Mouse (Mus musculus) right cerebral cortex, adult 2 months (tissue): ENCODE data around the gene Pam16.
"Not testable (repeated sequence)": the region's sequence is repeated elsewhere in the genome, so short reads cannot be mapped to it uniquely, and the experiment has no call there.

ENCODE experiments used
- DNase-seq, 2 experiments: peaks; one replicate each; pipeline ENCODE4 v3.0.0; 2021 to 2022; ENCODE audit warnings: low spot score in 2 of 2

The Pam16 gene

DNA sequence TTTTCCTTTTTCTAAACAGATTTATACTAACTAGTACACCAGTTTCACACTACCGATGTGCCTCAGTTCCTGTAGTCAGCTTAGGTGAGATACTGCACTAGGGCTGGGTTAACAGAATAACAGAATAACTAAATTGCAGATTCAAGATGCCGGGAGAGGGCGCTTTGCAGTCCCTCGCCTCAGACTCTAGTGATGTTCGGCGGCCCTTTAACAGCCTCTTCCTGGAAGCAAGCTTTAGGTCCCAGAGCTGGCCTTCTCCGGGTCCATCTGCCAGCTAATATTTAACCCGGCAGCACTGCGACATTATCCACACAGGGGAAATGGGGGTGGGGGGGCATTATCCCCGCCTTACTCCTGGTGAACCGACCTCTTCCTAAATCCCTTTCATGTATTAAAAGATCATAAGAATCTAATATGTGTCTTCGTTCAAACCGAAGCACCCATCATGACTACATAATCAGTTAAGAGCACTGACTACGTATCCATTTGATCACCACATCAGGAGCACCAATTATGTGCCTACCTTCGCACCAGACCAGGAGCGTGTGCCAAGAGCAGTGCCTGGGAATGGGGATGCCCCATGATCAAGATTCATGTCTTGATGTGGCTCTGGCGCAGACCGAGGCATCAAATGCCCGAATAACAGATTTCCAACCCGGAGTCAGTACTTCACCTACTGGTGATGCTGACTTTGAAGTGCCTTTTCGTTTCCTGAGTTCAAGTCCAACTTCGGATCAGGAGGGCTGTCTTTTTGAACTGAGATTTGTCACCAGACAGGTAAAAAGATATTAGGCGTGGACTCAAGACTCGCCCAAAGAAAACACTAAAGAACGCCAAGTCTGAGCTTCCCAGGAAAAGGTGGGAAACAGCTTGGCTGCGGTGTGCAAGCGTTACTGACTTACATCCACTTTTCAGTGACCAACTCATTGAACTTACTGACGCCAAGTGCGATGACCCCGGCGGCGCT, 31.6 kb downstream of the Pam16 start:
- peak; percentile 57 to 70 for DNase-seq

DNA sequence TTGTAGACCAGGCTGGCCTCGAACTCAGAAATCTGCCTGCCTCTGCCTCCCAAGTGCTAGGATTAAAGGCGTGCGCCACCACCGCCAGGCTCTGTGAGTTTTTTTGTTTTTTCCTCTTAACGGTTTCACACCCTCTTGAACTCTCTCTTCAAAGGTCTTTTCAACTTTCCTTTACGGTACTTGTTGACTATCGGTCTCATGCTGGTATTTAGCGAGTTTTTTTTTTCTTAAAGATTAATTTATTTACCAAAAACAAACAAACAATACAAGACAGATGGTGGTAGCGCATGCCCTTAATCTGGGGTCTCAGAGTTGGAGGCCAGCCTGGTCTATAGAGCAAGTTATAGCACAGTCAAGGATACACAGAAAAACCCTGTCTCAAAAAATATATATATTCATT, 34.6 kb downstream of the Pam16 start:
- DNase-seq, result no peak

DNA sequence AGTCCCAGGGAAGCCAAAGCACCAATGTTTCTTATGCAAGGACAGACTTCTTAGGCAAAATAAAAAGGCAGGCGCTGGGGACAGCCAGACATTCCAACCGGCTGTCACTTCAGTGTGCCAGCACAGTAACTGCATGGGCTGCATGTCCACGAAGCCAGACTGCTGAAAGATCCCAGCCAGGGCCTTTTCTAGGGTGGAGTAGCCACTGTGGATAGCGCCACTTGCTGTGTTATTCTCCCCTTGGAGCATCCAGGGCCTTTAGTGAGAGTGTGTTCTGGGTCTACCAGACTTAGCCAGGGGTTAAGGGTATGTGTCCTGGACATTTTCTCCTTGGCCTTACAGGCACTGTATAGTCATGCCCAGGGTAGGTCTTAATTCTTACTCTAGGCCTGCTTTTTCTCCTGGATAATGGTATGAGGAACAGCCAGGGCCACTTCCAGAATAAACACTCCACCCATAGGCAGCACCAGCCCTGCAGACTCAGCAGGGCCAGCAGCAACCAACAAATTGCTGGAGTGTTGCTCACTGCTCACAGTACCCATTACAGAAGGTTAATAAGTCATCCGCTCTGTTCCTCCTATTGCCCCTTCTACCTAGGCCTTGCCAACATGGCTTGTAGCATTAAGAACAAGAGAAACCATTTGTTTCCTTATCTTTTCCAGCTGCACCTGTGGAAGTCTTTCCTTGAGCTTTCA, 37.1 kb downstream of the Pam16 start:
- DNase-seq, result no peak

- peak; percentile 74 to 86 for DNase-seq
Measured at GRCm38 (mm10) chr16:4586531-4587123, 38.2 kb downstream of the Pam16 start.

DNA sequence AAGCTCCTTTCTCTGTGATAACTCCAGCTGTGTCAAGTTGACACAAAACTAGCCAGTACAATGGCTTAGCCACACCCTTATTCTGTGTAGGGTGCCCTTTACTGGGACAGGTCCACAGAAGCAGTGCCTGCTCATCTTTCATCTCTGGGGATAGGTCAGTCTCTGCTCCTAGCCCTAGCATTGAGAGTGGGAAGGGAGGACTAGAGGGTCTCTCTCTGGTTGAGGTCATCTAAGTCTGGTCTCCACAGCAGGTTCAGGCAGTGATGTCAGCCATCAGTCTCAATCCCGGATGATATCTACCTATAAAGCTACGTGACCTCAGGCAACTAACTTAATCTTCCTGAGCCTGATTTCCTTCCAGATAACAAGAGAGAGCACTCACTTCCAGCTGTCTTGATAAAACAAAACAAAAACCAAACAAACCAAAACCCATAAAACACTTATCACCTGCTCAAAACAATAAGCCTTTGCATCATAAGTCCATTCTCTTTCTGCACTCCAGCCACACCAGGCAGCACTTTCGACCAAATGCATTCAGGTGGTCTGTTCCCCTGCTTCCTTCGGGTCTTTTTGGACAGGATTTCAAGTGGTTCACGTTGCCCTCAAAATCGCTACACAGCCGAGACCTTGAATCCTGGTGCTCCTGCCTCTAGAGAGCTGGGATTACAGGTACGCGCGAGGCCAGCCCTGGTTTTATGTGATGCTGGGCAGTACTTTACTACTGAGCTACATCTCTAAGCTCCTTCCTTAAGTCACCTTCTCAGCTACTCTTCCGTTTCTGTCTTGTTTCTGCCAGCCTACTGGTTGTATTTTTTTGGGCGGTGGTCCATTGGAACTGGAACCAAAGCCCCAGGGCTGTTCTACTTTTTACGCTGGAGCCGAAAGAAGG, 38.9 kb downstream of the Pam16 start:
- no peak for DNase-seq

DNA sequence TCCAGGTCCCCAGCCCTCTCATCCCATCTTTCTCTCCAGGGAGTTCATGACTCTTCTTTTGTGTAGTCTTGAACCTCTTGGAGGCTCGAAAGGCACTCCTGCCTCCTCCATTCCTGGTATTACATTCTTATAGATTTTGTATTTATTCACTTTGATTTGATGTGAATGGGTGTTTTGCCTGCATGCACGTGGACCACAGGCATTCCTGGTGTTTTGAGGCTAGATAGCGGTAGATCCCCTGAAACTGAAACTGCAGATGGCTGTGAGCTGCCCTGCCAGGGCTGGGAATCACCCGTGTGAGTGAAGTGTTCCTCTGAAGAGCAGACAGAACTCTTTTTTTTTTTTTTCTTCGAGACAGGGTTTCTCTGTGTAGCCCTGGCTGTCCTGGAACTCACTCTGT, 40.4 kb downstream of the Pam16 start:
- DNase-seq, result no peak

DNA sequence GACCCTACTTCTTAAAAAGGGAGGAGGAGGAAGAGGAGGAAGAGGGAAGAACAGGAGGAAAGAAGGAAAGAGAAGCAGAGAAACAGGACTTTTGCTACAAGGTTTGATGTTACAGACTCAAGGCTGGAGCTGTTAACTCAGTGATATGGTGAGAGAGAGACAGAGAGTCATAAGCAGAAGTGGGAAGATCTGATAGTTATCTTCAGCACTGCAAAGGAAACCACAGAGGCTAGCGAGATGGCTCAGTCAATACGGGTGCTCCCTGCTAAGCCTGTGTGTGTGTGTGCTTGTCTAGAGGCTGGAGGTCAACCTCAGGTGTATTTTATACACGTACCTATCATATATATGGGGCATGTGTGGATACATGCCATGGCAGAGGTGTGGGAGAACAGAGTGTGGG, 41.0 kb downstream of the Pam16 start:
- no peak for DNase-seq

- DNase-seq, result not testable (repeated sequence)
Measured at GRCm38 (mm10) chr16:4581179-4581578, 43.6 kb downstream of the Pam16 start.

GRCm38 (mm10) chr16:4578630-4579029, 46.2 kb downstream of the Pam16 start:
- DNase-seq, result no peak

DNA sequence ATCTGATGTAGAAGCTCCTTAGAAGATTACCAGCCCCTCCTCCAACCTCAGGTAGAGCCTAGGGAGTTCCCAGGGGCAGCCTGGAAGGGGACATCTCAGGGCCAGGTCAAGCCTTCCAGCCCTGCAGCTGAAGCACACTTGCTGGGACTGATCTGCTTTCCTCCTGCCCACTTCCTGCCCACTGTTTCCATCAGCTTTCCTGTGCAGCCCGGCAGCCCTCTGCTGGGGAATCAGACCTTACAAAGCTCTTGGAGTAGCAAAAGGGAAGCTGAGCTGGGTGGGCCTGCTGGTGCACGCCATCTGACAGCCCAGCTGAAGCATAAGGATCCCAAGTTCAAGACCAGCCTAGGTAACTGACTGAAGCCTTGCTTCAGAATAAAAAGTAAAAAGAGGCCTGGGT, 47.9 kb downstream of the Pam16 start:
- DNase-seq, result no peak

GRCm38 (mm10) chr16:4576038-4576437, 48.8 kb downstream of the Pam16 start:
- DNase-seq, result no peak

GRCm38 (mm10) chr16:4570737-4571136, 54.1 kb downstream of the Pam16 start:
- DNase-seq, result no peak

DNA sequence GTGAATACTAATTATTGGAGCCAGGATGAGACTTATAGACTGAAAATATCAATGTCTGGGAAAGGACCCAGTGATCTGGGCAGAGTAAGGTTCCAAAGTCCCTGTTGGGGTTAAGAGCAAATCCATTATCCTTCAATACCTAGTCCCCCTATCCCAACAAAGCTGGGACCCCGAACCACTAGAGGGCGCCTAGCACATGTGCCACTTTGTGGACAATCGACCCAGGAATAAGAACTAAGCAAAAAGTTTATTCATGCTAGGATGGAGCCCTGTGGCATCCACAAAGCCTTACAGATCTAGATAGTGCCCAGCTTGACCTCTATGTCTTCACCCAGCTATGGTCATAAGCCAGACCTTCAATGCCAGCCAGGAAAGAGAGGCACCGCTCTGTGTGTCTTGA, 56.9 kb downstream of the Pam16 start:
- DNase-seq, result peak; percentile 74 to 79
